Mouse (Mus musculus) heart, embryonic 16.5 days (tissue): Measurements from ENCODE around the gene Olfr231. TPM values are rescaled to one million over a fixed set of nuclear protein-coding genes. Genes with fewer than 3 reads are reported as not detected.

Source experiments
- ATAC-seq: fragments of 200-750 bp; cut with Nextera tagmentation; replicated peaks from 2 replicates; pipeline ENCODE4 v1.8.0; 2017; ENCODE audit warnings: moderate number of reproducible peaks; ENCODE audit not compliant: insufficient read depth, low FRiP score; ENCODE audit errors: extremely low read depth
- H3K27ac ChIP-seq: fragments of 300-500 bp; sonication (generic); 2 replicates; pipeline ENCODE4 v1.5.1; 2014; ENCODE audit warnings: mild to moderate bottlenecking, low read length, control low read depth, moderate library complexity
- H3K27me3 ChIP-seq: fragments of 300-500 bp; sonication (generic); 2 replicates; pipeline ENCODE4 v1.6.1; 2014; ENCODE audit warnings: low read length, mixed read lengths; ENCODE audit not compliant: control insufficient read depth, insufficient read depth
- H3K36me3 ChIP-seq: fragments of 300-500 bp; sonication (generic); 2 replicates; pipeline ENCODE4 v1.6.1; 2014; ENCODE audit not compliant: control insufficient read depth, insufficient read depth
- H3K4me1 ChIP-seq: fragments of 300-500 bp; sonication (generic); 2 replicates; pipeline ENCODE4 v1.6.1; 2014; ENCODE audit warnings: low read length, mixed read lengths; ENCODE audit not compliant: control insufficient read depth, insufficient read depth
- H3K4me2 ChIP-seq: fragments of 300-500 bp; sonication (generic); 2 replicates; pipeline ENCODE4 v1.6.1; 2014; ENCODE audit warnings: low read depth, mild to moderate bottlenecking, control low read depth, low read length
- H3K4me3 ChIP-seq: fragments of 300-500 bp; sonication (generic); 2 replicates; pipeline ENCODE4 v1.5.1; 2014; ENCODE audit warnings: mild to moderate bottlenecking, control low read depth, low read length
- H3K9ac ChIP-seq: fragments of 300-500 bp; sonication (generic); 2 replicates; pipeline ENCODE4 v1.6.1; 2014; ENCODE audit warnings: low read length, control low read depth
- H3K9me3 ChIP-seq: fragments of 300-500 bp; sonication (generic); replicated peaks from 2 replicates; pipeline ENCODE4 v1.6.1; 2016; ENCODE audit warnings: low read length; ENCODE audit not compliant: control insufficient read depth
- WGBS: fragments of 180-500 bp; shearing (Covaris S2); extraction: QIAGEN DNeasy Blood & Tissue Kit; methylation state at CpG from one replicate; pipeline ENCODE4 v1.1.7; 2014; 5-methylcytosine and 5-hydroxymethylcytosine counted together
- polyA plus RNA-seq: library from polyadenylated mRNA; unstranded; fragments of >200 nt; fragmentation: Nextera tagmentation; extraction: Ambion mirVana; gene quantifications from 2 replicates; pipeline ENCODE4 v1.2.1, GENCODE M21; 2015

Gene Olfr231
- polyA plus RNA-seq = not detected in 2 replicates

DNA sequence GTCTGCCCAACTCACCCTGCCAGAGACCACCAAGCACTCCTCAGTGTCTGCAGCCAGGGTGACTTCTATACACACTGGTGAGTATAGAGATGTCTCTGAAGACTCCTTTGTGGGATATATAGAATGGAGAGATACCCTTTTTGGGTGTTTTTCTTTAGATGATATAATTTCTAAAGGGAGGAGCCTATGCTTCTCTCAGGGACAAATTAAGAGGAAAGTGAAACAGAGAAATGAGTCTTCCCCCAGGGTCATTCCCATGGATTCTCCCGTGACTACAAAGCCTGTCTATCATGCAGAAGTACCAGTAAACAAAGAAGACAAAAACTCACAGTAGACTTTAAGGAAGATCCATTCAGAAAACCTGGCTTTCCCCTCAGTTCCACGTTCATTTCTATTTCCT is at the start of gene Olfr231:
Gene Olfr231 (minus strand): TSS at position 101 of the 400 bp plus-strand sequence.
- Histone ChIP-seq H3K27me3 (no peaks in the 10 kb centered on the region), H3K9me3 (no peaks in the 10 kb centered on the region), H3K9ac (no peak within 1 kb of the TSS), H3K27ac (no peak within 1 kb of the TSS), H3K4me3 (no peak within 1 kb of the TSS), H3K4me2 (no peak within 1 kb of the TSS), H3K4me1 (no peaks in the 10 kb centered on the region), H3K36me3 (no peaks in the 10 kb centered on the region)
- 53% methylated on average over 2 of the region's 2 CpGs for WGBS
- ATAC-seq = no peak

DNA sequence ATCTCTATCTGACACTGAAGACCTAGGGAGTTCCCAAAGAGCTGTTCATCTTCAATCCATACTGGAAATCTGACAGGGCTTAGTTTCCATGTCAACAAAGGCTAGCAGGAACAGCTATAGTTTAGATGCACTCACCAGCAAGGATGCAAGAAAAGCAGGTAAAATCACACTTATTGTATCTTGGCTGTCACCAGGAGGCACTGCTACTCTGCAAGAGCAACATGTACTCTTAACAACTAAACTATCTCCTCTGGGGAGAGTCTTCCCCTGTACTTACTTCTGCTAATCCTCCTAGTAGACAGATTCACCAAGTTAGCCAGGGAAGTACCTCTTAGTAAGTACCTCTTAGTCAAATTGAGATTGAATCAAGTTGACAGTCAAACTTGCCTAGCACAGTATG is 48.1 kb upstream of the Olfr231 start:
- H3K9ac ChIP-seq = no peak overlapping the region
- no peaks in the 10 kb centered on the region for H3K27me3 ChIP-seq
- H3K27ac ChIP-seq = no peak overlapping the region
- H3K4me3 ChIP-seq = no peak overlapping the region
- H3K4me1 ChIP-seq = peaks cover 4% of the 10 kb centered on the region
- H3K9me3 ChIP-seq = no peaks in the 10 kb centered on the region
- H3K36me3 ChIP-seq = no peaks in the 10 kb centered on the region
- no peak overlapping the region for H3K4me2 ChIP-seq
- no peak for ATAC-seq

DNA sequence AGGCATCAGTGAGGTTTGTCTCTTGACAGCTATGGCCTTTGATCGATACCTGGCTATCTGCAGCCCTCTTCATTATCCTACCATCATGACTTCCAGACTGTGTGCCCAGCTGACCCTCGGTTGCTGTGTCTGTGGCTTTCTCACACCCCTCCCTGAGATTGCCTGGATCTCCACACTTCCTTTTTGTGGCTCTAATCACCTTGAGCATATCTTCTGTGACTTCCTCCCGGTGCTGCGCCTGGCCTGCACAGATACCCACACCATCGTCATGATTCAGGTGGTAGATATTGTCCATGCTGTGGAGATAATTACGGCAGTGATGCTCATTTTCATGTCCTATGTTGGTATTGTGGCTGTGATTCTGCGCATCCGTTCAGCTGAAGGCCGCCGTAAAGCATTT is 38.1 kb upstream of the Olfr231 start:
- no peaks in the 10 kb centered on the region for H3K36me3 ChIP-seq
- no peak overlapping the region for H3K4me3 ChIP-seq
- no peaks in the 10 kb centered on the region for H3K27me3 ChIP-seq
- no peak overlapping the region for H3K27ac ChIP-seq
- H3K9me3 ChIP-seq = no peaks in the 10 kb centered on the region
- WGBS = 78% methylated on average over 10 of the region's 10 CpGs
- no peak overlapping the region for H3K4me2 ChIP-seq
- no peaks in the 10 kb centered on the region for H3K4me1 ChIP-seq
- no peak overlapping the region for H3K9ac ChIP-seq
- no peak for ATAC-seq

- no peak for ATAC-seq
- WGBS = 74% methylated on average over 1 of the region's 1 CpGs
- H3K4me3 ChIP-seq = no peak overlapping the region
- H3K9me3 ChIP-seq = no peaks in the 10 kb centered on the region
- H3K27ac ChIP-seq = no peak overlapping the region
- no peaks in the 10 kb centered on the region for H3K36me3 ChIP-seq
- H3K27me3 ChIP-seq = no peaks in the 10 kb centered on the region
- H3K4me1 ChIP-seq = no peaks in the 10 kb centered on the region
- H3K4me2 ChIP-seq = no peak overlapping the region
- no peak overlapping the region for H3K9ac ChIP-seq
Measured at GRCm38 (mm10) chr1:174158512-174158911, 37.5 kb upstream of the Olfr231 start.

GRCm38 (mm10) chr1:174157622-174158021 is 36.7 kb upstream of the Olfr231 start:
- no peak for ATAC-seq
- no peak overlapping the region for H3K27ac ChIP-seq
- H3K4me2 ChIP-seq = no peak overlapping the region
- H3K4me1 ChIP-seq = no peaks in the 10 kb centered on the region
- H3K9ac ChIP-seq = no peak overlapping the region
- 63% methylated on average over 3 of the region's 3 CpGs for WGBS
- H3K27me3 ChIP-seq = no peaks in the 10 kb centered on the region
- no peaks in the 10 kb centered on the region for H3K36me3 ChIP-seq
- no peaks in the 10 kb centered on the region for H3K9me3 ChIP-seq
- H3K4me3 ChIP-seq = no peak overlapping the region

DNA sequence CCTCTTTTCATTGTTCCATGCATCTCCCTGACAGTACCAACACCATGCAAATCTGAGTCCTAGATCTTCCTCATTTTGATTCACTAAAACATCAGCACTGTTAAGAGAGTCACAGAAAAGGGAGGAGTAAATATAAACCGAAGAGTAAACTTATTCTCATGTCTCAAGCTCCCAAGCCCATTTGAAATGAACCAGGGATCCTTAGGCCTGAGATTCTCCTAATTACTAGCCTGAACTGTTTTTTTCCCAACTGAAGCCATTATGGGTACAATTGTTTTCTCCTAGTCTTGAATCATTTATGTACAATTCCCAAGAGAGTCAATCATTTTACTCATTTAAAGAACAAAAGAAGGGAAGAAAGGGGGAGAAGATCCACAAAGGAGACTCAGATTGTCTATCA is 34.4 kb upstream of the Olfr231 start, which contains the start of gene Olfr420:
Gene Olfr420 (plus strand): TSS at position 301 of the 400 bp plus-strand sequence.
- WGBS = 90% methylated on average over 1 of the region's 1 CpGs
- Histone ChIP-seq H3K27ac (no peak within 1 kb of the TSS), H3K9ac (no peak within 1 kb of the TSS), H3K27me3 (no peaks in the 10 kb centered on the region), H3K4me2 (no peak within 1 kb of the TSS), H3K4me3 (no peak within 1 kb of the TSS), H3K4me1 (no peaks in the 10 kb centered on the region), H3K9me3 (no peaks in the 10 kb centered on the region), H3K36me3 (no peaks in the 10 kb centered on the region)
- ATAC-seq = no peak

GRCm38 (mm10) chr1:174149289-174149688 is 28.3 kb upstream of the Olfr231 start:
- Histone ChIP-seq H3K4me1 (peaks cover 8% of the 10 kb centered on the region), H3K36me3 (no peaks in the 10 kb centered on the region), H3K4me3 (no peak overlapping the region), H3K9me3 (no peaks in the 10 kb centered on the region), H3K27ac (no peak overlapping the region), H3K4me2 (no peak overlapping the region), H3K9ac (no peak overlapping the region), H3K27me3 (no peaks in the 10 kb centered on the region)
- WGBS = 68% methylated on average over 2 of the region's 2 CpGs
- no peak for ATAC-seq

- 53% methylated on average over 1 of the region's 1 CpGs for WGBS
- no peak overlapping the region for H3K27ac ChIP-seq
Measured at GRCm38 (mm10) chr1:174146696-174147095, 25.7 kb upstream of the Olfr231 start.

DNA sequence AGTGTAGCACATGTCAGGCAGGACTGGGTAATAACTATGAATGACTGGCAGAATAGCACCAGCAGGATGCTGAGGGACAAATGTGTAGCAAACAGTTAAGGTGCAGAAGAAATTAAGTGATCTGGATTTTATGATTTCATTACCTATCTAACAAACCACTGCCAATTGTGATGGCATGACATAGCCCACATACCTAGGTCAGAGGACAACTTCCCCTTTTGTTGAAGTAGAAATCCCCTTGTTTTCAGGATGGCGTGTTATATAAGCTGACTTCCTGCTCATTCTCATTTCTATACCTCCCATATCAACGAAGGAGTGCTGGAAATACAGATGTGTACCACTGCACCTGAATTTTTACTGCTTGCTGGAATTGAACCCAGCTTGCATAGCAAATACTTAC is 20.4 kb upstream of the Olfr231 start:
- H3K4me1 ChIP-seq = no peaks in the 10 kb centered on the region; the same call in 1 of the 2 replicates
- 69% methylated on average over 2 of the region's 2 CpGs for WGBS
- no peaks in the 10 kb centered on the region for H3K9me3 ChIP-seq
- H3K27ac ChIP-seq = no peak overlapping the region
- no peak for ATAC-seq
- no peaks in the 10 kb centered on the region for H3K27me3 ChIP-seq
- H3K4me2 ChIP-seq = no peak overlapping the region
- H3K36me3 ChIP-seq = no peaks in the 10 kb centered on the region
- H3K4me3 ChIP-seq = no peak overlapping the region
- no peak overlapping the region for H3K9ac ChIP-seq

More at GRCm38 (mm10) chr1:174146696-174147095, 25.7 kb upstream of the Olfr231 start:
- H3K27me3 ChIP-seq = no peaks in the 10 kb centered on the region
- H3K4me1 ChIP-seq = peaks cover 8% of the 10 kb centered on the region
- no peaks in the 10 kb centered on the region for H3K9me3 ChIP-seq
- no peaks in the 10 kb centered on the region for H3K36me3 ChIP-seq
- no peak for ATAC-seq
- no peak overlapping the region for H3K4me3 ChIP-seq
- H3K9ac ChIP-seq = no peak overlapping the region
- no peak overlapping the region for H3K4me2 ChIP-seq
